Mouse (Mus musculus): Measurements from ENCODE around the gene Slc25a20.
A peak's percentile ranks its signal among the peaks of the same experiment; 100 is the strongest.

- TF ChIP-seq NANOG (IDR thresholded peaks at IDR 0.05; ENCODE audit: borderline replicate concordance, low read length) (peak; percentile 40; the same call in 1 of the 2 replicates), CTCF (conservative IDR thresholded peaks at IDR 0.05; ENCODE audit: low read length) (no peak), POU5F1 (IDR thresholded peaks at IDR 0.05; ENCODE audit: borderline replicate concordance, low read length) (no peak)
These were observed 27.2 kb downstream of the Slc25a20 start, which contains the start of gene Prkar2a for GRCm38 (mm10) chr9:108689106-108689505.
